Mouse (Mus musculus): ENCODE results near the gene Sspn.
A peak's percentile ranks its signal among the peaks of the same experiment; 100 is the strongest.

Gene Sspn

GRCm38 (mm10) chr6:145931341-145931740 lies at the start of gene Sspn:
Gene Sspn (plus strand): TSS chr6:145931641.
- no peak for DNase-seq

- DNase-seq: no peak
These were observed 48.4 kb upstream of the Sspn start for GRCm38 (mm10) chr6:145883010-145883409.

GRCm38 (mm10) chr6:145883668-145884067 lies 47.8 kb upstream of the Sspn start:
- DNase-seq: no peak

GRCm38 (mm10) chr6:145885069-145885468 lies 46.4 kb upstream of the Sspn start:
- DNase-seq: no peak

GRCm38 (mm10) chr6:145886277-145886676 lies 45.2 kb upstream of the Sspn start:
- DNase-seq: peak; percentile 43

- DNase-seq: no peak
These were observed 43.7 kb upstream of the Sspn start for GRCm38 (mm10) chr6:145887719-145888118.

GRCm38 (mm10) chr6:145891951-145892350 lies 39.5 kb upstream of the Sspn start:
- DNase-seq: no peak

- DNase-seq: no peak
These were observed 38.8 kb upstream of the Sspn start for GRCm38 (mm10) chr6:145892381-145893265.

GRCm38 (mm10) chr6:145893366-145894021 lies 37.9 kb upstream of the Sspn start:
- no peak for DNase-seq

GRCm38 (mm10) chr6:145894669-145895342 lies 36.6 kb upstream of the Sspn start:
- no peak for DNase-seq

- DNase-seq: no peak
These were observed 27.3 kb upstream of the Sspn start for GRCm38 (mm10) chr6:145904169-145904568.

GRCm38 (mm10) chr6:145904616-145905015 lies 26.8 kb upstream of the Sspn start:
- DNase-seq: no peak

- no peak for DNase-seq
These were observed 25.1 kb upstream of the Sspn start for GRCm38 (mm10) chr6:145906096-145906890.

- no peak for DNase-seq
These were observed 21.5 kb upstream of the Sspn start for GRCm38 (mm10) chr6:145909943-145910342.

- no peak for DNase-seq
These were observed 20.7 kb upstream of the Sspn start for GRCm38 (mm10) chr6:145910469-145911426.

GRCm38 (mm10) chr6:145912232-145912631 lies 19.2 kb upstream of the Sspn start:
- no peak for DNase-seq

- no peak for DNase-seq
These were observed 16.0 kb upstream of the Sspn start for GRCm38 (mm10) chr6:145915435-145915834.

- no peak for DNase-seq
These were observed 15.0 kb upstream of the Sspn start for GRCm38 (mm10) chr6:145916401-145916800.

- DNase-seq: no peak
These were observed 13.2 kb upstream of the Sspn start for GRCm38 (mm10) chr6:145918236-145918635.

GRCm38 (mm10) chr6:145923594-145923993 lies 7.8 kb upstream of the Sspn start:
- DNase-seq: no peak

- DNase-seq: peak; percentile 89
These were observed 2.7 kb downstream of the Sspn start for GRCm38 (mm10) chr6:145934001-145934696.
